Mouse (Mus musculus) liver, postnatal 0 days (tissue): ENCODE results near the gene Spen.

ENCODE experiments used
- CTCF ChIP-seq: sonication (generic); IDR thresholded peaks from 2 replicates; pipeline ENCODE4 v1.5.1; 2016; ENCODE audit warnings: antibody characterized with exemption, low read depth
- EP300 ChIP-seq: IDR thresholded peaks from 2 replicates; pipeline ENCODE4 v1.6.1; 2016; ENCODE audit warnings: antibody characterized with exemption, low read depth, mild to moderate bottlenecking

- TF ChIP-seq CTCF (no peak), EP300 (no peak)
These were observed 27.8 kb upstream of the Spen start for GRCm38 (mm10) chr4:141566187-141566586.
